Mouse (Mus musculus): ENCODE results near the gene Zfp978. TPM values are rescaled to one million over a fixed set of nuclear protein-coding genes. Genes with fewer than 3 reads are reported as not detected.
"Not testable (repeated sequence)": the region's sequence is repeated elsewhere in the genome, so short reads cannot be mapped to it uniquely, and the experiment has no call there.

Zfp978 gene
- polyA plus RNA-seq, 1 experiment from 2014 or later: 0.26 TPM

- H3K9me3 ChIP-seq (ENCODE audit: control insufficient read depth, low read depth, low read length): peaks cover 56% of the 10 kb centered on the region
- ATAC-seq (ENCODE audit: insufficient number of reproducible peaks, insufficient read depth, low FRiP score, low read depth); H3K27me3 ChIP-seq (ENCODE audit: control insufficient read depth, insufficient read depth, low read length); H3K4me3 ChIP-seq (ENCODE audit: low read depth, low read length); H3K36me3 ChIP-seq (ENCODE audit: control insufficient read depth, insufficient read depth, low read length); H3K9ac ChIP-seq (replicated peaks; ENCODE audit: low read depth, low read length); H3K4me1 ChIP-seq (ENCODE audit: control insufficient read depth, insufficient read depth, low read length); H3K4me2 ChIP-seq (replicated peaks; ENCODE audit: low read depth, low read length); H3K27ac ChIP-seq (ENCODE audit: low read length): not testable (repeated sequence)
- 62% methylated on average over 3 of the region's 3 CpGs for WGBS
Measured at GRCm38 (mm10) chr4:147340236-147340635, 20.9 kb upstream of the Zfp978 start.

- not testable (repeated sequence) for H3K36me3 ChIP-seq (ENCODE audit: control insufficient read depth, insufficient read depth, low read length); H3K27ac ChIP-seq (ENCODE audit: low read length); H3K27me3 ChIP-seq (ENCODE audit: control insufficient read depth, insufficient read depth, low read length); H3K9ac ChIP-seq (replicated peaks; ENCODE audit: low read depth, low read length); H3K4me2 ChIP-seq (replicated peaks; ENCODE audit: low read depth, low read length); H3K4me3 ChIP-seq (ENCODE audit: low read depth, low read length); H3K4me1 ChIP-seq (ENCODE audit: control insufficient read depth, insufficient read depth, low read length); ATAC-seq (ENCODE audit: insufficient number of reproducible peaks, insufficient read depth, low FRiP score, low read depth)
- H3K9me3 ChIP-seq (ENCODE audit: control insufficient read depth, low read depth, low read length): peaks cover 50% of the 10 kb centered on the region
- WGBS: 84% methylated on average over 3 of the region's 3 CpGs
Measured at GRCm38 (mm10) chr4:147340876-147341275, 20.2 kb upstream of the Zfp978 start.

- not testable (repeated sequence) for H3K27ac ChIP-seq (ENCODE audit: low read length); H3K27me3 ChIP-seq (ENCODE audit: control insufficient read depth, insufficient read depth, low read length); H3K36me3 ChIP-seq (ENCODE audit: control insufficient read depth, insufficient read depth, low read length); H3K4me1 ChIP-seq (ENCODE audit: control insufficient read depth, insufficient read depth, low read length); H3K9ac ChIP-seq (replicated peaks; ENCODE audit: low read depth, low read length); H3K4me2 ChIP-seq (replicated peaks; ENCODE audit: low read depth, low read length); H3K4me3 ChIP-seq (ENCODE audit: low read depth, low read length)
- peaks cover 41% of the 10 kb centered on the region for H3K9me3 ChIP-seq (ENCODE audit: control insufficient read depth, low read depth, low read length)
- 80% methylated on average over 6 of the region's 6 CpGs for WGBS
- ATAC-seq (ENCODE audit: insufficient number of reproducible peaks, insufficient read depth, low FRiP score, low read depth): peak; percentile 89
Measured at GRCm38 (mm10) chr4:147343042-147343908, 17.8 kb upstream of the Zfp978 start.

DNA sequence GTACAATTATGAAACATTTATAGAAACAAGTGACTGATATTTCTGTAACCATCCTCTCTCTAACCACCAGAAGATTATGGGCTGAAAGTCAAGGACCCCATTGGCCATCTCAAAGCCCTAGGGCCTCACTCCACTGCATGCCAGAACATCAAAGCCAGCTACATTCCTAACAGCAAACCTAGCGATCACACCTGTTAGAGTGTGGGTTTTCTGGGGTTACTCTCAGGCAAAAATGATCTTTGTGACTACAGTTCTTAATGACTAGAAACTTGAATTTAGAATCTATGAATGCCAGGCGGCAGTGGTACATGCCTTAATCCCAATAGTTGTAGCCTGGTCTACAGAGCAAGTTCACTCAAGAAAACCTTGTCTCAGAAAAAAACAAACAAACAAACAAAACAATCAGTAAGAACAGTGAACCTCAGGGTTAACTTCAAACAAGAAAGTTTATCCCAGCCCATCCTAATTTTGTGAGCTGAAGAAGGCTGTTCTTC lies 16.0 kb upstream of the Zfp978 start:
- not testable (repeated sequence) for H3K36me3 ChIP-seq (ENCODE audit: control insufficient read depth, insufficient read depth, low read length)

DNA sequence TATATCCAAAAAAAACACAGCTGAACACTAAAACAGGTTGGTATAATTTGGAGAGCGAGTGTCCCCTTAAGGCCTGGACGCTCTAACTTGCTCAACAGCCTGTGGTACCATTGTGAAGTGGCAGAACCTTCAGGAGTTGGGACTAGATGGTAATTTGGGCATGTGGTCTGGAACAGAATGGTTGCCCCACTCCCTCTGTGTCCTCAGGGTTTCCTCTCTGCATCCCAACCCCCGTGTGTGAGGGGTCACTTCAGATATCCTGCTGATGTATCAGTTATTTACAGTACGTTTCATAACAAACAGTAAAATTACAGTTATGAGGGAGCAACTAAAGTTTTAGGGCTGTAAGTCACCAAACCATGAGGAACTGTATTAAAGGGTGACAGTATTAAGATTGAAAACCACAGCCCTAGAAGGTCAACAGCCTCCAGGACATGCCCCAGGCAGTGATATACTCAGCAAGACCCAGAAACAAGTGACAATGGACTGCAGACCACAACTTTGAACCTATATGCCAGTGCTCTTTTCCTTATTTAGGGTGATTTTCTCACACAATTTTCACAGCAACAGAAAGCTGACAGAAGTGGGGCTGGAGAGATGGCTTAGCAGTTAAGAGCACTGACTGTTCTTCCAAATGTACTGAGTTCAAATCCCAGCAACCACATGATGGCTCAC lies 14.6 kb upstream of the Zfp978 start:
- not testable (repeated sequence) for ATAC-seq (ENCODE audit: insufficient number of reproducible peaks, insufficient read depth, low FRiP score, low read depth); H3K27ac ChIP-seq (ENCODE audit: low read length); H3K4me1 ChIP-seq (ENCODE audit: control insufficient read depth, insufficient read depth, low read length); H3K4me2 ChIP-seq (replicated peaks; ENCODE audit: low read depth, low read length); H3K27me3 ChIP-seq (ENCODE audit: control insufficient read depth, insufficient read depth, low read length); H3K4me3 ChIP-seq (ENCODE audit: low read depth, low read length); H3K36me3 ChIP-seq (ENCODE audit: control insufficient read depth, insufficient read depth, low read length); H3K9ac ChIP-seq (replicated peaks; ENCODE audit: low read depth, low read length)
- 66% methylated on average over 4 of the region's 4 CpGs for WGBS
- peaks cover 54% of the 10 kb centered on the region for H3K9me3 ChIP-seq (ENCODE audit: control insufficient read depth, low read depth, low read length)

More for the DNA sequence above, 16.0 kb upstream of the Zfp978 start:
- H3K9me3 ChIP-seq (ENCODE audit: control insufficient read depth, low read depth, low read length): peaks cover 43% of the 10 kb centered on the region
- H3K27me3 ChIP-seq (ENCODE audit: control insufficient read depth, insufficient read depth, low read length); H3K9ac ChIP-seq (replicated peaks; ENCODE audit: low read depth, low read length); H3K27ac ChIP-seq (ENCODE audit: low read length); ATAC-seq (ENCODE audit: insufficient number of reproducible peaks, insufficient read depth, low FRiP score, low read depth); H3K4me3 ChIP-seq (ENCODE audit: low read depth, low read length); H3K4me2 ChIP-seq (replicated peaks; ENCODE audit: low read depth, low read length); H3K4me1 ChIP-seq (ENCODE audit: control insufficient read depth, insufficient read depth, low read length): not testable (repeated sequence)
- WGBS: 85% methylated on average over 2 of the region's 2 CpGs

GRCm38 (mm10) chr4:147347300-147347699 lies 13.8 kb upstream of the Zfp978 start:
- not testable (repeated sequence) for ATAC-seq (ENCODE audit: insufficient number of reproducible peaks, insufficient read depth, low FRiP score, low read depth); H3K27ac ChIP-seq (ENCODE audit: low read length); H3K4me3 ChIP-seq (ENCODE audit: low read depth, low read length); H3K36me3 ChIP-seq (ENCODE audit: control insufficient read depth, insufficient read depth, low read length); H3K4me1 ChIP-seq (ENCODE audit: control insufficient read depth, insufficient read depth, low read length); H3K27me3 ChIP-seq (ENCODE audit: control insufficient read depth, insufficient read depth, low read length); H3K9ac ChIP-seq (replicated peaks; ENCODE audit: low read depth, low read length); H3K4me2 ChIP-seq (replicated peaks; ENCODE audit: low read depth, low read length)
- peaks cover 54% of the 10 kb centered on the region for H3K9me3 ChIP-seq (ENCODE audit: control insufficient read depth, low read depth, low read length)
- 59% methylated on average over 4 of the region's 4 CpGs for WGBS

DNA sequence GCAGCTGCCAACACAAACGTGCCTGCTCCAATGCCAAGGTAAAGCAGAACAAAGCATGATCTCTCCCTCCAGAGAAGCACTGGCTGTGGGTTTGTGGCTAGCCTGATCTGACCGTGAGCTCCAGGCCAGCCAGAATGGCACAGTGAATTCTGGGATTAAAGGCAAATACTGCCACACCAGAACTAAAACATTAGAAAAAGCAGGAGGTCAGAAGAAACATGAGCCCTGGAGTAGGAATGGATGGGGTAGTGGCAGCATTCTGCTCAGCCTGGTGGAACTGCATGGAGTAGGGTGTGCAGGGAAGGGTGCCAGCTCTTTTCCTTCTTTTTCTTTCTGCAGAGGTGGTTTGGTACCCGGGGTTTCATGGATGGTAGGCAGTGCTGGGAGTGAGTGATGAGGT lies 13.2 kb upstream of the Zfp978 start:
- peaks cover 53% of the 10 kb centered on the region for H3K9me3 ChIP-seq (ENCODE audit: control insufficient read depth, low read depth, low read length)
- not testable (repeated sequence) for H3K4me2 ChIP-seq (replicated peaks; ENCODE audit: low read depth, low read length); H3K9ac ChIP-seq (replicated peaks; ENCODE audit: low read depth, low read length); H3K36me3 ChIP-seq (ENCODE audit: control insufficient read depth, insufficient read depth, low read length); H3K27ac ChIP-seq (ENCODE audit: low read length); ATAC-seq (ENCODE audit: insufficient number of reproducible peaks, insufficient read depth, low FRiP score, low read depth); H3K4me3 ChIP-seq (ENCODE audit: low read depth, low read length); H3K27me3 ChIP-seq (ENCODE audit: control insufficient read depth, insufficient read depth, low read length); H3K4me1 ChIP-seq (ENCODE audit: control insufficient read depth, insufficient read depth, low read length)
- 75% methylated on average over 1 of the region's 3 CpGs for WGBS

GRCm38 (mm10) chr4:147348401-147348800 lies 12.7 kb upstream of the Zfp978 start:
- H3K9me3 ChIP-seq (ENCODE audit: control insufficient read depth, low read depth, low read length): peaks cover 48% of the 10 kb centered on the region
- not testable (repeated sequence) for H3K36me3 ChIP-seq (ENCODE audit: control insufficient read depth, insufficient read depth, low read length); H3K4me3 ChIP-seq (ENCODE audit: low read depth, low read length); H3K9ac ChIP-seq (replicated peaks; ENCODE audit: low read depth, low read length); H3K4me1 ChIP-seq (ENCODE audit: control insufficient read depth, insufficient read depth, low read length); H3K27me3 ChIP-seq (ENCODE audit: control insufficient read depth, insufficient read depth, low read length); H3K4me2 ChIP-seq (replicated peaks; ENCODE audit: low read depth, low read length); ATAC-seq (ENCODE audit: insufficient number of reproducible peaks, insufficient read depth, low FRiP score, low read depth); H3K27ac ChIP-seq (ENCODE audit: low read length)
- WGBS: 76% methylated on average over 2 of the region's 2 CpGs

Measured in stomach, embryonic 14.5 days (tissue).